Mouse (Mus musculus) pancreas, adult 10 weeks (tissue): Measurements from ENCODE around the gene H2al1c. TPM values are rescaled to one million over a fixed set of nuclear protein-coding genes. Genes with fewer than 3 reads are reported as not detected.

ENCODE experiments used
- polyA plus RNA-seq: library from polyadenylated mRNA; stranded (reverse); fragments of 350-450 nt; fragmentation: Illumina TruSeq; extraction: RNeasy Lipid Tissue Mini Kit (QIAGEN cat#74804); gene quantifications from one replicate; pipeline ENCODE4 v1.2.3, GENCODE M21; 2015; ENCODE audit warnings: low read depth, low replicate concordance; ENCODE audit not compliant: insufficient read depth

Gene H2al1c
- not detected for polyA plus RNA-seq

DNA sequence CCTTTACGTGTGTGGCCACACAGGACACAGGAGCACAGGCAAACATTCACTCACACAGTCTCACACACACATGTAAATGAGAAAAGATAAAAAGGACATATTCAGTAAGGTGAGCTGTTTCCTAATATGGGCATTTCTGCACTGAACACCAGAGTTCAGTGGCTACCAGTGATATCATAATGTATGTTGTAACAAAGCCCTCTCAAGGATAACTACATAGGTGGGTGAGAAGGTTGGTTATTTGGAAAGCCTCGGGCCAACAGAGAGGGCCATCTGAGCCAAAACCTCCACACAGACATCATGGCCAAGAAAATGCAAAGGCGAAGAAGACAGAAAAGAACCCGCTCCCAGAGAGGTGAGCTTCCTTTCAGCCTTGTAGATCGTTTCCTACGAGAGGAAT, at the start of gene H2al1c:
Gene H2al1c, plus strand, starts transcription at position 301 of the 400 bp plus-strand sequence.

DNA sequence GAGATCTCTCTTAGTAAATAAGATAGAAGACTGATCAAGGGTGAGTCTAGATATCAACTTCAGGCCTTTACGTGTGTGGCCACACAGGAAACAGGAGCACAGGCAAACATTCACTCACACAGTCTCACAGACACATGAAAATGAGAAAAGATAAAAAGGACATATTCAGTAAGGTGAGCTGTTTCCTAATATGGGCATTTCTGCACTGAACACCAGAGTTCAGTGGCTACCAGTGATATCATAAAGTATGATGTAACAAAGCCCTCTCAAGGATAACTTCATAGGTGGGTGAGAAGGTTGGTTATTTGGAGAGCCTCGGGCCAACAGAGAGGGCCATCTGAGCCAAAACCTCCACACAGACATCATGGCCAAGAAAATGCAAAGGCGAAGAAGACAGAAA, 6.5 kb upstream of the H2al1c start, which contains the start of gene H2al1a:
Gene H2al1a, plus strand, starts transcription at position 301 of the 400 bp plus-strand sequence.

DNA sequence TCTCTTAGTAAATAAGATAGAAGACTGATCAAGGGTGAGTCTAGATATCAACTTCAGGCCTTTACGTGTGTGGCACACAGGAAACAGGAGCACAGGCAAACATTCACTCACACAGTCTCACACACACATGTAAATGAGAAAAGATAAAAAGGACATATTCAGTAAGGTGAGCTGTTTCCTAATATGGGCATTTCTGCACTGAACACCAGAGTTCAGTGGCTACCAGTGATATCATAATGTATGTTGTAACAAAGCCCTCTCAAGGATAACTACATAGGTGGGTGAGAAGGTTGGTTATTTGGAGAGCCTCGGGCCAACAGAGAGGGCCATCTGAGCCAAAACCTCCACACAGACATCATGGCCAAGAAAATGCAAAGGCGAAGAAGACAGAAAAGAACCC, 3.3 kb upstream of the H2al1c start, which contains the start of gene H2al1b:
Gene H2al1b, plus strand, starts transcription at position 301 of the 400 bp plus-strand sequence.

DNA sequence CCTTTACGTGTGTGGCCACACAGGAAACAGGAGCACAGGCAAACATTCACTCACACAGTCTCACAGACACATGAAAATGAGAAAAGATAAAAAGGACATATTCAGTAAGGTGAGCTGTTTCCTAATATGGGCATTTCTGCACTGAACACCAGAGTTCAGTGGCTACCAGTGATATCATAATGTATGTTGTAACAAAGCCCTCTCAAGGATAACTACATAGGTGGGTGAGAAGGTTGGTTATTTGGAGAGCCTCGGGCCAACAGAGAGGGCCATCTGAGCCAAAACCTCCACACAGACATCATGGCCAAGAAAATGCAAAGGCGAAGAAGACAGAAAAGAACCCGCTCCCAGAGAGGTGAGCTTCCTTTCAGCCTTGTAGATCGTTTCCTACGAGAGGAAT, 3.1 kb downstream of the H2al1c start, which contains the start of gene H2al1d:
Gene H2al1d, plus strand, starts transcription at position 301 of the 400 bp plus-strand sequence.

DNA sequence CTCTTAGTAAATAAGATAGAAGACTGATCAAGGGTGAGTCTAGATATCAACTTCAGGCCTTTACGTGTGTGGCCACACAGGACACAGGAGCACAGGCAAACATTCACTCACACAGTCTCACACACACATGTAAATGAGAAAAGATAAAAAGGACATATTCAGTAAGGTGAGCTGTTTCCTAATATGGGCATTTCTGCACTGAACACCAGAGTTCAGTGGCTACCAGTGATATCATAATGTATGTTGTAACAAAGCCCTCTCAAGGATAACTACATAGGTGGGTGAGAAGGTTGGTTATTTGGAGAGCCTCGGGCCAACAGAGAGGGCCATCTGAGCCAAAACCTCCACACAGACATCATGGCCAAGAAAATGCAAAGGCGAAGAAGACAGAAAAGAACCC, 6.2 kb downstream of the H2al1c start, which contains the start of gene H2al1e:
Gene H2al1e, plus strand, starts transcription at position 301 of the 400 bp plus-strand sequence.

DNA sequence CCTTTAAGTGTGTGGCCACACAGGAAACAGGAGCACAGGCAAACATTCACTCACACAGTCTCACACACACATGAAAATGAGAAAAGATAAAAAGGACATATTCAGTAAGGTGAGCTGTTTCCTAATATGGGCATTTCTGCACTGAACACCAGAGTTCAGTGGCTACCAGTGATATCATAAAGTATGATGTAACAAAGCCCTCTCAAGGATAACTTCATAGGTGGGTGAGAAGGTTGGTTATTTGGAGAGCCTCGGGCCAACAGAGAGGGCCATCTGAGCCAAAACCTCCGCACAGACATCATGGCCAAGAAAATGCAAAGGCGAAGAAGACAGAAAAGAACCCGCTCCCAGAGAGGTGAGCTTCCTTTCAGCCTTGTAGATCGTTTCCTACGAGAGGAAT, 9.4 kb downstream of the H2al1c start, which contains the start of gene H2al1f:
Gene H2al1f, plus strand, starts transcription at position 301 of the 400 bp plus-strand sequence.

DNA sequence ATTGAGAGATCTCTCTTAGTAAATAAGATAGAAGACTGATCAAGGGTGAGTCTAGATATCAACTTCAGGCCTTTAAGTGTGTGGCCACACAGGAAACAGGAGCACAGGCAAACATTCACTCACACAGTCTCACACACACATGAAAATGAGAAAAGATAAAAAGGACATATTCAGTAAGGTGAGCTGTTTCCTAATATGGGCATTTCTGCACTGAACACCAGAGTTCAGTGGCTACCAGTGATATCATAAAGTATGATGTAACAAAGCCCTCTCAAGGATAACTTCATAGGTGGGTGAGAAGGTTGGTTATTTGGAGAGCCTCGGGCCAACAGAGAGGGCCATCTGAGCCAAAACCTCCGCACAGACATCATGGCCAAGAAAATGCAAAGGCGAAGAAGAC, 12.5 kb downstream of the H2al1c start, which contains the start of gene H2al1g:
Gene H2al1g, plus strand, starts transcription at position 301 of the 400 bp plus-strand sequence.

DNA sequence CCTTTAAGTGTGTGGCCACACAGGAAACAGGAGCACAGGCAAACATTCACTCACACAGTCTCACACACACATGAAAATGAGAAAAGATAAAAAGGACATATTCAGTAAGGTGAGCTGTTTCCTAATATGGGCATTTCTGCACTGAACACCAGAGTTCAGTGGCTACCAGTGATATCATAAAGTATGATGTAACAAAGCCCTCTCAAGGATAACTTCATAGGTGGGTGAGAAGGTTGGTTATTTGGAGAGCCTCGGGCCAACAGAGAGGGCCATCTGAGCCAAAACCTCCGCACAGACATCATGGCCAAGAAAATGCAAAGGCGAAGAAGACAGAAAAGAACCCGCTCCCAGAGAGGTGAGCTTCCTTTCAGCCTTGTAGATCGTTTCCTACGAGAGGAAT, 15.7 kb downstream of the H2al1c start, which contains the start of gene H2al1h:
Gene H2al1h, plus strand, starts transcription at position 301 of the 400 bp plus-strand sequence.

DNA sequence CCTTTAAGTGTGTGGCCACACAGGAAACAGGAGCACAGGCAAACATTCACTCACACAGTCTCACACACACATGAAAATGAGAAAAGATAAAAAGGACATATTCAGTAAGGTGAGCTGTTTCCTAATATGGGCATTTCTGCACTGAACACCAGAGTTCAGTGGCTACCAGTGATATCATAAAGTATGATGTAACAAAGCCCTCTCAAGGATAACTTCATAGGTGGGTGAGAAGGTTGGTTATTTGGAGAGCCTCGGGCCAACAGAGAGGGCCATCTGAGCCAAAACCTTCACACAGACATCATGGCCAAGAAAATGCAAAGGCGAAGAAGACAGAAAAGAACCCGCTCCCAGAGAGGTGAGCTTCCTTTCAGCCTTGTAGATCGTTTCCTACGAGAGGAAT, 18.9 kb downstream of the H2al1c start, which contains the start of gene H2al1i:
Gene H2al1i, plus strand, starts transcription at position 301 of the 400 bp plus-strand sequence.

DNA sequence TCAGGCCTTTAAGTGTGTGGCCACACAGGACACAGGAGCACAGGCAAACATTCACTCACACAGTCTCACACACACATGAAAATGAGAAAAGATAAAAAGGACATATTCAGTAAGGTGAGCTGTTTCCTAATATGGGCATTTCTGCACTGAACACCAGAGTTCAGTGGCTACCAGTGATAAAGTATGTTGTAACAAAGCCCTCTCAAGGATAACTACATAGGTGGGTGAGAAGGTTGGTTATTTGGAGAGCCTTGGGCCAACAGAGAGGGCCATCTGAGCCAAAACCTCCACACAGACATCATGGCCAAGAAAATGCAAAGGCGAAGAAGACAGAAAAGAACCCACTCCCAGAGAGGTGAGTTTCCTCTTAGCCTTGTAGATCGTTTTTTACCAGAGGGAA, 22.1 kb downstream of the H2al1c start, which contains the start of gene H2al1j:
Gene H2al1j, plus strand, starts transcription at position 301 of the 400 bp plus-strand sequence.

Other genes starting within 250 kb of the H2al1c start
- gene H2al1a, start 6.4 kb upstream of the H2al1c start, polyA plus RNA-seq: not detected
- not detected for gene H2al1b, start 3.2 kb upstream of the H2al1c start, polyA plus RNA-seq
- not detected for gene H2al1d, start 3.2 kb downstream of the H2al1c start, polyA plus RNA-seq
- not detected for gene H2al1e, start 6.3 kb downstream of the H2al1c start, polyA plus RNA-seq
- gene H2al1f, start 9.5 kb downstream of the H2al1c start, polyA plus RNA-seq: not detected
- gene H2al1g, start 12.6 kb downstream of the H2al1c start, polyA plus RNA-seq: not detected
- not detected for gene H2al1h, start 15.8 kb downstream of the H2al1c start, polyA plus RNA-seq
- not detected for gene H2al1i, start 19.0 kb downstream of the H2al1c start, polyA plus RNA-seq
- gene H2al1j, start 22.2 kb downstream of the H2al1c start, polyA plus RNA-seq: not detected